1 mouse cellular context compared by ENCODE assay signal in the genomic region with DNA sequence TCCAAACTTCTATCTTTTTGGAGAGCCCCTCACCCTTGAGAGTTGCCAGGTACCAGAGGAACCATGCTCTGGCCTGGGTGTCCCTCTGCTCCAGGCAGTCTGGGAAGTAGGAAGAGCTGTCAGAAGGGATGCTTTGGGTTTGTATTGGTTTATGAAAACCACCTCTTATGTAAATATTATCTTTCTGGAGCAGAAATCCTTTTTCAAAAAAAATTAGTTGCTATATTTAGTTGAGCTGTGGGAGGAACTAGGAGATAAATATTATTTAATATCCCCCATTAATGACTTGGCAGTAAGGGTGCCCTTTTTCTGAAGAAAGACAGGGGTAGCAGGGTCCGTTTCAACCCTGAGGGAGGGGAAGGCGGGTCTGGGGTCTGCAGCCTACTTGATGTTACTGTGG.
A peak's percentile ranks its signal among the peaks of the same experiment; 100 is the strongest.
TF ChIP-seq lines count a peak whose summit lies in the region.

No protein-coding gene starts in this region.

TF ChIP-seq in MEL, 35 proteins besides CTCF, POLR2A, EP300 and RAD21 (continued from another document):
- TF ChIP-seq BHLHE40 (IDR thresholded peaks at IDR 0.05; ENCODE audit: borderline replicate concordance, low read depth, low read length) (no peak), MAZ (IDR thresholded peaks at IDR 0.05; ENCODE audit: low read depth, low read length) (no peak), POLR2AphosphoS5 (IDR thresholded peaks at IDR 0.05; ENCODE audit: borderline replicate concordance, low read depth, low read length) (no peak), ZNF384 (IDR thresholded peaks at IDR 0.05; ENCODE audit: low read depth, low read length) (peak; percentile 77), NRF1 (IDR thresholded peaks at IDR 0.05; ENCODE audit: insufficient read depth, low read depth, low read length, poor library complexity, severe bottlenecking) (no peak), MEF2A (IDR thresholded peaks at IDR 0.05; ENCODE audit: extremely low read depth, insufficient replicate concordance, low read depth, low read length, poor library complexity, severe bottlenecking) (peak; percentile 90; the same call in 1 of the 2 replicates), KAT2A (conservative IDR thresholded peaks at IDR 0.05; ENCODE audit: low read depth, low read length) (no peak), CHD2 (IDR thresholded peaks at IDR 0.05; ENCODE audit: low read length) (no peak)
